Mouse (Mus musculus): Measurements from ENCODE around the gene Olfr830.
"Not testable (repeated sequence)": the region's sequence is repeated elsewhere in the genome, so short reads cannot be mapped to it uniquely, and the experiment has no call there.

Olfr830 gene

GRCm38 (mm10) chr9:18874393-18874792 is at the start of gene Olfr830:
Gene Olfr830, plus strand, starts transcription at chr9:18874693.
- DNase-seq (ENCODE audit: low spot score in 2 of 2): no peak

DNA sequence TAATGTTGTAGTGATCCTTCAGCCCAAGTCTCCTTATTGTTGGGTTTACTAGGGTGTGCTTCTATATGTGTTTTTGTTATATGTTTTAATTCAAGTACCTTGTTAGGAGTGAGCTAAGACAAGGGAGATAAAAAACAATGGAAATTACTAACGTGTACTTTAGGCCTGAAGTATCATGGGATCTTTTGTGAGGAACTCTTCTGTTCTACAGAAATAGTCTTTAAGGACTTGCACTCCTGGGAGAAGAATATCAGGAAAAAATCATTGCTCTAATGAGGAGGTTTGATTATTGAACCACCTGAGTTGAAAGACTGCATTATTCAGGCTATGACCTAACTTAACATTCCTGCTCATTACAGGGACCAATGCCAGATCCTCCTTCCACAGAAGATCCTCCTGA is 19.9 kb upstream of the Olfr830 start, which contains the start of gene Olfr829:
Gene Olfr829, plus strand, starts transcription at position 301 of the 400 bp plus-strand sequence.
- DNase-seq (ENCODE audit: low spot score in 2 of 2): no peak

DNA sequence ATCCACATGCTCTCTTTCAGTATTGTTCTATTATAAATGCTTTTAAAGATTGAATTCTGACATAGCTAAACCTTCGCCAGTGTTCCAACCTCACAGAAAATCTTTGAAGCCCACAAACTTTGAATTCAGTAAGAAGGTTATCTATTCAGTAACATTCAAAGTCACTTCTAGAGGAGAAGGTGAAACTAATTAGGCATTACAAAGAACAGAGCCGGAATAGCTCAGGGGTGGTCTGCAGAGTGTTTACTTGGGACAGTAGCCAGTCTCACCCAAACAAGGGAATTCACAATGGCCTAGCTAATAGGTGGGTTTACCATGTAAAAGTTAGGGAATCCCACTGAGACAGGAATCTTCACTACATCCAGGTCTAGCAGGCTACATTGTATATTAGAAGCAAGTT is 33.2 kb downstream of the Olfr830 start:
- not testable (repeated sequence) for DNase-seq (ENCODE audit: low spot score in 2 of 2)

GRCm38 (mm10) chr9:18927921-18928320 is 53.4 kb downstream of the Olfr830 start:
- not testable (repeated sequence) for DNase-seq (ENCODE audit: low spot score in 2 of 2)

All from frontal cortex, postnatal 36 days (tissue).